Mouse (Mus musculus) right cerebral cortex, adult 18-20 months (tissue): ENCODE data around the gene Ifit3b.
A peak's percentile ranks its signal among the peaks of the same experiment; 100 is the strongest.
"Not testable (repeated sequence)": the region's sequence is repeated elsewhere in the genome, so short reads cannot be mapped to it uniquely, and the experiment has no call there.

Experiments
- DNase-seq: peaks from one replicate; pipeline ENCODE4 v3.0.0; 2022; ENCODE audit warnings: mixed read lengths

Ifit3b gene

GRCm38 (mm10) chr19:34612243-34613001, 4.7 kb downstream of the Ifit3b start:
- not testable (repeated sequence) for DNase-seq

GRCm38 (mm10) chr19:34620871-34621270, 13.1 kb downstream of the Ifit3b start:
- no peak for DNase-seq

- DNase-seq, result no peak
Measured at GRCm38 (mm10) chr19:34623781-34624180, 16.0 kb downstream of the Ifit3b start.

GRCm38 (mm10) chr19:34624663-34625062, 16.9 kb downstream of the Ifit3b start:
- no peak for DNase-seq

GRCm38 (mm10) chr19:34627496-34627895, 19.7 kb downstream of the Ifit3b start:
- DNase-seq, result no peak

- no peak for DNase-seq
Measured at GRCm38 (mm10) chr19:34631487-34631886, 23.7 kb downstream of the Ifit3b start.

GRCm38 (mm10) chr19:34633484-34633883, 25.7 kb downstream of the Ifit3b start:
- DNase-seq, result no peak

GRCm38 (mm10) chr19:34636933-34637557, 29.3 kb downstream of the Ifit3b start:
- DNase-seq, result peak; percentile 52

GRCm38 (mm10) chr19:34640623-34641022, 32.9 kb downstream of the Ifit3b start, which contains the start of the genes Ifit1bl2 and Ifit1:
Ifit1bl2 (minus strand) TSS chr19:34640743.
Ifit1 (plus strand) TSS chr19:34640871.
- no peak for DNase-seq

- DNase-seq, result no peak
Measured at GRCm38 (mm10) chr19:34642616-34643015, 34.8 kb downstream of the Ifit3b start.

GRCm38 (mm10) chr19:34647630-34648029, 39.9 kb downstream of the Ifit3b start:
- not testable (repeated sequence) for DNase-seq

GRCm38 (mm10) chr19:34650276-34650675, 42.5 kb downstream of the Ifit3b start:
- no peak for DNase-seq

- no peak for DNase-seq
Measured at GRCm38 (mm10) chr19:34650997-34651396, 43.2 kb downstream of the Ifit3b start.

GRCm38 (mm10) chr19:34655227-34655805, 47.5 kb downstream of the Ifit3b start:
- no peak for DNase-seq

- no peak for DNase-seq
Measured at GRCm38 (mm10) chr19:34656511-34657298, 48.9 kb downstream of the Ifit3b start.

- DNase-seq, result peak; percentile 46
Measured at GRCm38 (mm10) chr19:34662067-34662507, 54.3 kb downstream of the Ifit3b start.

GRCm38 (mm10) chr19:34662740-34663139, 55.0 kb downstream of the Ifit3b start:
- DNase-seq, result no peak
